Mouse (Mus musculus) midbrain, embryonic 16.5 days (tissue): ENCODE results near the gene Cfap97d2. TPM values are rescaled to one million over a fixed set of nuclear protein-coding genes. Genes with fewer than 3 reads are reported as not detected.

Experiments
- ATAC-seq: fragments of 200-750 bp; cut with Nextera tagmentation; 2 replicates; pipeline ENCODE4 v1.8.0; 2017; ENCODE audit warnings: moderate TSS enrichment
- H3K27ac ChIP-seq: fragments of 300-500 bp; sonication (generic); 2 replicates; pipeline ENCODE4 v1.5.1; 2014; ENCODE audit warnings: mild to moderate bottlenecking, low read length, mixed read lengths
- H3K27me3 ChIP-seq: fragments of 300-500 bp; sonication (generic); 2 replicates; pipeline ENCODE4 v1.6.1; 2014; ENCODE audit warnings: low read depth, low read length, mixed read lengths; ENCODE audit not compliant: control insufficient read depth, insufficient read depth
- H3K36me3 ChIP-seq: fragments of 300-500 bp; sonication (generic); 2 replicates; pipeline ENCODE4 v1.6.1; 2014; ENCODE audit warnings: mild to moderate bottlenecking, low read length, moderate library complexity, mixed read lengths; ENCODE audit not compliant: control insufficient read depth, insufficient read depth
- H3K4me1 ChIP-seq: fragments of 300-500 bp; sonication (generic); 2 replicates; pipeline ENCODE4 v1.6.1; 2014; ENCODE audit warnings: mild to moderate bottlenecking, low read length, mixed read lengths; ENCODE audit not compliant: control insufficient read depth, insufficient read depth
- H3K4me2 ChIP-seq: fragments of 300-500 bp; sonication (generic); 2 replicates; pipeline ENCODE4 v1.6.1; 2014; ENCODE audit warnings: mild to moderate bottlenecking, low read length, mixed read lengths
- H3K4me3 ChIP-seq: fragments of 300-500 bp; sonication (generic); 2 replicates; pipeline ENCODE4 v1.5.1; 2014; ENCODE audit warnings: low read depth, mild to moderate bottlenecking, low read length, moderate library complexity, mixed read lengths
- H3K9ac ChIP-seq: fragments of 300-500 bp; sonication (generic); 2 replicates; pipeline ENCODE4 v1.6.1; 2014; ENCODE audit warnings: low read depth, low read length, mixed read lengths
- H3K9me3 ChIP-seq: fragments of 300-500 bp; sonication (generic); replicated peaks from 2 replicates; pipeline ENCODE4 v1.6.1; 2014; ENCODE audit warnings: mild to moderate bottlenecking, low read length, mixed read lengths; ENCODE audit not compliant: control insufficient read depth, poor library complexity, severe bottlenecking
- WGBS: fragments of 180-500 bp; shearing (Covaris S2); extraction: QIAGEN DNeasy Blood & Tissue Kit; methylation state at CpG from one replicate; pipeline ENCODE4 v1.1.7; 2014; 5-methylcytosine and 5-hydroxymethylcytosine counted together
- polyA plus RNA-seq: library from polyadenylated mRNA; unstranded; fragments of >200 nt; fragmentation: Nextera tagmentation; extraction: Ambion mirVana; gene quantifications from 2 replicates; pipeline ENCODE4 v1.2.1, GENCODE M21; 2015

Cfap97d2 gene
- polyA plus RNA-seq, 1 experiment from 2014 or later = 1.4 TPM

DNA sequence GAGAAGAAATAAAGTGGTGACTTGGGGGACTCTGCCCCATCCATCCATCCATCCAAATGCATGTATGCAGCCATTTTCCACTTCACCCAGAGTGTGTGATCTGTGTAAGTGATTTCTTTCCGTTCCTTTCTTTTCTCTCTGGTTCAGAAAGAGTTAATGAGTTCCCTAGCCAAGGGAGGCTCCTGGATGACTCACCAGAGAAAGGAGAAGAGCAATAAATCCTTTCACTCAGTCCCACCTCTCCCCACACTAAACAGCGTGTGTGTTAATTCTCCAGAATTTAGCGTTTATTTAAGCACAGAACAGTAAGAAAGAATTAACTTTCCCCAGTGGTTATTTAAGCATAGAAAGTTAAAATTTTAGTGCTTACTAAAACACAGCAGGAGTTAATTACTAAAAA is 41.9 kb downstream of the Cfap97d2 start:
- no peak for ATAC-seq
- Histone ChIP-seq H3K27me3 (no peaks in the 10 kb centered on the region), H3K4me1 (no peaks in the 10 kb centered on the region), H3K9me3 (no peaks in the 10 kb centered on the region), H3K36me3 (no peaks in the 10 kb centered on the region), H3K4me3 (no peak overlapping the region), H3K4me2 (no peak overlapping the region), H3K9ac (no peak overlapping the region), H3K27ac (no peak overlapping the region)
- 42% methylated on average over 3 of the region's 3 CpGs for WGBS

DNA sequence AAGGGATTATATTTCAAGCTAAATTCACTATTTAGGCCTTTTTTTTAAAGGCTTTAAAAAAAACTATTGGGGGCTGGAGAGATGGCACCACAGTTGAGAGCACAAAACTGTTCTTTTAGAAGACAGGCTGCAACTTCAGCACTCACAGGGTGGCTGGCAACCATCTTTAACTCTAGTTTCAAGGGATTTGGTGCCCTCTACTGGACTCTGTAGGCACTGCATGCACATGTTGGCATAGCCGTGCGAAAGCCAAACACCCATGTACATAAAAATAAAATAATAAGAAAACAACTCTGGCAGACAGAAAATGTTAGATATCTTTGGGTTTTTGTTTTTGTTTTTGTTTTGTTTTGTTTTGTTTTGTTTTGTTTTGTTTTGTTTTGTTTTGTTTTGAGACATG is 48.0 kb downstream of the Cfap97d2 start:
- H3K27ac ChIP-seq = no peak overlapping the region
- no peaks in the 10 kb centered on the region for H3K36me3 ChIP-seq
- 22% methylated on average over 2 of the region's 2 CpGs for WGBS
- no peak overlapping the region for H3K4me2 ChIP-seq
- H3K9ac ChIP-seq = no peak overlapping the region
- no peaks in the 10 kb centered on the region for H3K27me3 ChIP-seq
- no peak overlapping the region for H3K4me3 ChIP-seq
- H3K9me3 ChIP-seq = no peaks in the 10 kb centered on the region
- H3K4me1 ChIP-seq = peaks cover 9% of the 10 kb centered on the region
- ATAC-seq = no peak

DNA sequence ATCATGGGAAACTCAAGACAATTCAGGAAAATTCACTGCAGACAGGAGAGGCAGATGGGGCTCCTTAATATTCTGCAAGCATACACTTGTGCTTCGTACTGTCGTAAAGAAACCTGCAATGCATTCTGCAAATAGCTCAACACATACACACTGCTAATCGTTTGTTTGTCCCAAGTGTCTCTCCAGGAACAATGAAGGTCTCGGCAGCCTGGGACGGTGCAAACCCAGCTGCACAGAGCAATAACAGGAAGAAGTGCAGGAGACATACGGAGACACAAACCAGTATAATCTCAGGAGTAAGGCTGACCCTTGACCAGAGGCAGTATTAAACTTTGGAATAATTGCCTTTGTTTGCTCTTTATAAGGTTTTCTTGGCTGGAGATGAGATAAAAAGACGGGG is 50.8 kb downstream of the Cfap97d2 start:
- H3K9ac ChIP-seq = no peak overlapping the region
- H3K27me3 ChIP-seq = no peaks in the 10 kb centered on the region
- no peak overlapping the region for H3K27ac ChIP-seq
- no peaks in the 10 kb centered on the region for H3K9me3 ChIP-seq
- H3K4me3 ChIP-seq = no peak overlapping the region
- H3K4me1 ChIP-seq = peaks cover 19% of the 10 kb centered on the region
- no peak overlapping the region; the same call in 1 of the 2 replicates for H3K4me2 ChIP-seq
- ATAC-seq = no peak
- peaks cover 3% of the 10 kb centered on the region; the same call in 1 of the 2 replicates for H3K36me3 ChIP-seq
- WGBS = 64% methylated on average over 7 of the region's 7 CpGs

DNA sequence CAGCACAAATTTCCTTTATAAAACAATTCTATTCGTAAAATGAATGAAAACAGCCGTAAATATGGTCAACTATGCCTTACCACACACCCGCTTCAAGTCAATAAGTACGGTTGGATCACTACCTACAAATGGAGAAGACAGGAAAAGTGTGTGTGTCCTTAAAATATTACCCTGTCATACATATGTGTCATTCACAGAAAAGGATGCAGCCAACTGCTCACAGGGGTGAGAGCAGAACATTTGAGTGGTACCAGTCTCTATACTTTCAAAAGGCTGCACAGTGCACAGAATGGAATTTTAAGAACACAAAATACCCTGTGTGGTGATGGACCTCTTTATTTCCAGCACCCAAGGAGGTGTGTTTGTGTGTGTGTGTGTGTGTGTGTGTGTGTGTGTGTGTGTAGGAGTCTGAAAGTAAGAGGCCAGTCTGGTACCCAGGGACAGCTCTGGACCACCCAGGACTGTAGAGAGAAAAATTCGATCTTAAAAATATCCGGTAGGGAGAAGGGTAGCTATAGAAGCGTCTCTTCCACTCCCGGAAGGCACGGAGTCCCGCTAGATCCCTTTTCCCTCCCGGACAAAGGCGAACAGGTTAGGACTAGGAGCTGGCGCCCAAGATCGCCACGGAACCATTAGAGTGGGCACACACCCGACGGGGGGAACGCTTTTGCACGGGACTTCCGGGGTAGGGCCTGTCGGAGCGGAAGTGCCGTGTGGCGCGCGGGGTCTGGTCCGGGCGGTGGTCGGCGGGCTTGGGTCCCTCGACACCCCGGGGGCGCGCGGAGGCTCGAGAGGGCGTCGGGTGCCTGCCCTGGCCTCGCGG is 51.5 kb downstream of the Cfap97d2 start, which contains the start of gene Cdc16:
Cdc16 (plus strand) TSS at position 695 of the 823 bp plus-strand sequence.
- Histone ChIP-seq H3K4me3 (peak within 1 kb of the TSS; percentile 100), H3K4me2 (peak within 1 kb of the TSS; percentile 79), H3K4me1 (peaks cover 19% of the 10 kb centered on the region), H3K27me3 (no peaks in the 10 kb centered on the region), H3K36me3 (peaks cover 6% of the 10 kb centered on the region; the same call in 1 of the 2 replicates), H3K9ac (peak within 1 kb of the TSS; percentile 94), H3K27ac (peak within 1 kb of the TSS; percentile 80), H3K9me3 (no peaks in the 10 kb centered on the region)
- 9% methylated on average over 39 of the region's 40 CpGs for WGBS
- ATAC-seq = peak; percentile 98

DNA sequence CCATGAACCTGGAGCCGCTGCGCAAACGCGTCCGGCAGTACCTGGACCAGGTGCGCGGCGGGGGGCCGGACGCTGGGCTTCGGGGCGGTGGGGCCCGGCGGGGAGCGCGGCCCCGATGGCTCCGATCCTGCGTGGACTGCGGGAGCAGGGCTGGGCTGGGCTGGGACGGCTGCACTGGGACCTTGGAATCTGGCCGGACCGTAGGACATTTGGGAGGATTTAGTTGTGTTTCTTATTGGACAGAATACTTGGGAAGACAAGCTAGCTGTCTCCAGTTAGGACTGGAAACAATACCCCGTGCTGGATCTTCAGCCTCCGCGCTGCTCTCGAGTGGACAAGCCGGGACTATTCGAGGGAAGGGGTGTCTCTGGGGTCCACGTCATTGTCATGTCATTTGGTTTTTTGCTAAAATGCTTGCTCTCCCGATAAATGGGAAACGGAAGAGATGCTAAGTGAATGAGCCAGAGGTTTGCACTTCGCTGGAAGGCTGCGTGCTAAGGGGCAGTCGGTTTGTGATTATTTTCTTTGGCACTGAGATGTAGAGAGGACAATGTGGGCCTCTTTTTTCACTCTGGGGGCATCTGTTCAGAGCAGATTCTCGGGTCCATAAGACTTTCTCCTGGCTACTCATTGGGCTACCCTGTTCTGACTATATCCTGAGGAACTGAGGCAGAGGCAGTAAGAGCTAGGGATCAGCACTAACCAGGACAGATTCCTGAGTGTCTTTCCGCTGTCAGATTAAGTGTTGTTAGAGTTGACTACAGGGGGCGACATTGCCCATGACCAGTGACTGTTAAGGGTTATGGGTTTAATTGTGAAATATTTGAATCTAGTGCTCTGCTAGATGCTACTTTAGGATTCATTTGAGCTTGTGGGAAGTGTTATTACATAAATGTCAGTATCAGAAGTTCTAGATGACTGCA is 52.4 kb downstream of the Cfap97d2 start:
- Histone ChIP-seq H3K27ac (peak overlapping the region; percentile 80), H3K9me3 (no peaks in the 10 kb centered on the region), H3K36me3 (peaks cover 12% of the 10 kb centered on the region; the same call in 1 of the 2 replicates), H3K27me3 (no peaks in the 10 kb centered on the region), H3K4me1 (peaks cover 19% of the 10 kb centered on the region), H3K9ac (peak overlapping the region; percentile 94), H3K4me2 (peak overlapping the region; percentile 79), H3K4me3 (peak overlapping the region; percentile 100)
- under 1% methylated on average over 38 of the region's 38 CpGs for WGBS
- peak; percentile 82 for ATAC-seq

DNA sequence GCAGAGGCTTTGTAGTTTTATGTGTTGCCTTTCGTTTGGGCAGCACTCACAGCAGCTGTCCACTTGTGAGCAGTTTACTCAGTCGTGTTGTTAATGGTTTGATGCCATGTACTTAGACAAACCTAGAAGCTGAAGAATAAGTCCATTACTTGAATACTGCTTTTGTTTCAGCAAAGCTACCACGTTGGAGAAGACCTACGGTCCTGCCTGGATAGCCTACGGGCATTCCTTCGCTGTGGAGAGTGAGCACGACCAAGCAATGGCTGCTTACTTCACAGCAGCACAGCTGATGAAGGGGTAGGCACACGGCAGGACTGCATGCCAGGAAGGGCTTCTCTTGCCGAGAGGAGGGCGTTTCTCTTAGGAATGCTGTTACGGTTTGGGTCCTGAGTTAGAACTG is 63.5 kb downstream of the Cfap97d2 start:
- H3K27me3 ChIP-seq = no peaks in the 10 kb centered on the region
- no peak overlapping the region for H3K27ac ChIP-seq
- no peak overlapping the region for H3K4me2 ChIP-seq
- H3K9ac ChIP-seq = no peak overlapping the region
- H3K4me1 ChIP-seq = no peaks in the 10 kb centered on the region
- ATAC-seq = no peak
- H3K4me3 ChIP-seq = no peak overlapping the region
- H3K9me3 ChIP-seq = no peaks in the 10 kb centered on the region
- WGBS = 91% methylated on average over 11 of the region's 11 CpGs
- H3K36me3 ChIP-seq = peaks cover 72% of the 10 kb centered on the region

DNA sequence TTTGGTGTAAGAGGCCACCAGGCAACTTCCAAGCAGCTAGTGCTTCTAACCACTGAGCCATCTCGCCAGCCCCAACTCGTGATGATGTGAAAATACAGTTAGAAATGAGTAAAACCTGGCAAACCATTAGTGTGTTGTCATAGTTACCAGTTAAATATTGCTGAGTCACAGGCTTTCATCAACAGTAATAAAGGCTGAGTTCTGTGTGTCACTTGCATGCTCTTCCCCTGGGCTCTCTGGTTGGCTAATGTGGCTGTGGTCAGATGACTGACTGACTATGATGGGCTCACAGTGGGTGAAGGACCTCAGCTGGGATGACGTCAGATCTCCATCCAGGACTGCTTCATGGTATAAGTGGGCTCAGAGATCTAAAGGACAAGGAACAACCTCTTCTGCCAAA is 74.8 kb downstream of the Cfap97d2 start:
- 81% methylated on average over 3 of the region's 3 CpGs for WGBS
- no peak overlapping the region for H3K27ac ChIP-seq
- H3K27me3 ChIP-seq = no peaks in the 10 kb centered on the region
- no peak overlapping the region for H3K9ac ChIP-seq
- no peaks in the 10 kb centered on the region for H3K9me3 ChIP-seq
- H3K4me2 ChIP-seq = no peak overlapping the region
- ATAC-seq = no peak
- peaks cover 7% of the 10 kb centered on the region for H3K4me1 ChIP-seq
- peaks cover 37% of the 10 kb centered on the region for H3K36me3 ChIP-seq
- no peak overlapping the region for H3K4me3 ChIP-seq

DNA sequence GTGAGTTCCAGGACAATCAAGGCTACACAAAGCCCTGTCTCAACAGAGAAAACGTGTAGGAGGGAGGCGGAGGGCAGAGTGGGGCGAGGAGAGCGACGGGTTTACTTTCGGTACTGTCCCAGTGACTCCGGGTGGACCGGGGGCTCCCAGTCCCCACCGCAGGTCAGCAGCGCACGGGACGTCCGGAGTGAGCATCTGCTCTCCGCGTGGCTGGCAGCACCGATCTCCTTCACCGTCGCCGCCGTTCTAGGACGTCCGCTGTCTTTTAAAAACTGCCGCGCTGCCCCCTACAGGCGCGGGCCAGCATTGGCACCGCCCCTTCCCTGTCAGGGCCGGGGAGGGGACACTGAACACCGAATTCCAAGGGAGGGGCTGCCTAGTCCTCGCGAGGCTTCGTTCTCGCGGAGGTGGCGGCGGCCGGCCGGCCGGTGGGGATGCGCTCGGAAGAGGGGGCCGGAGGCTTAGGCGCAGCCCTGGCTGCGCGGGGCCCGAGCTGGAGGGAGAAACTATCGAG is 79.6 kb downstream of the Cfap97d2 start, which contains the start of gene Upf3a:
Upf3a (plus strand) TSS at position 366 of the 514 bp plus-strand sequence.
- ATAC-seq = peak; percentile 95

More for the DNA sequence above, 79.6 kb downstream of the Cfap97d2 start, which contains the start of gene Upf3a:
- Histone ChIP-seq H3K27ac (peak within 1 kb of the TSS; percentile 99), H3K4me2 (peak within 1 kb of the TSS; percentile 88), H3K4me1 (peaks cover 9% of the 10 kb centered on the region), H3K36me3 (peaks cover 22% of the 10 kb centered on the region), H3K27me3 (no peaks in the 10 kb centered on the region), H3K9me3 (no peaks in the 10 kb centered on the region), H3K9ac (peak within 1 kb of the TSS; percentile 98), H3K4me3 (peak within 1 kb of the TSS; percentile 73)
- WGBS = 0% methylated on average over 37 of the region's 47 CpGs
